Mouse (Mus musculus): ENCODE measurements at regions not wholly inside any gene's neighbourhood (a gene's known extent, or its start where the extent isn't known, plus 50 kb on each side); places are given as distances from the start of the nearest gene placed in this dataset.
"Not testable (repeated sequence)": the region's sequence is repeated elsewhere in the genome, so short reads cannot be mapped to it uniquely, and the experiment has no call there.

- no peaks in the 10 kb centered on the region for H3K9me3 ChIP-seq
- 76% methylated on average over 5 of the region's 5 CpGs for WGBS
- no peak overlapping the region for H3K4me3 ChIP-seq
- no peak for ATAC-seq (ENCODE audit: low FRiP score, low read depth)
- no peaks in the 10 kb centered on the region for H3K36me3 ChIP-seq
- no peaks in the 10 kb centered on the region for H3K4me1 ChIP-seq (replicated peaks)
- H3K27me3 ChIP-seq = no peaks in the 10 kb centered on the region
- H3K27ac ChIP-seq (replicated peaks) = no peak overlapping the region
- no peak overlapping the region for H3K4me2 ChIP-seq
- H3K9ac ChIP-seq = no peak overlapping the region
Observed at GRCm38 (mm10) chr9:11126833-11127232, 222.3 kb upstream of the Cntn5 start.

- Histone ChIP-seq H3K4me1 (replicated peaks) (no peaks in the 10 kb centered on the region), H3K27me3 (no peaks in the 10 kb centered on the region), H3K4me2 (no peak overlapping the region), H3K36me3 (no peaks in the 10 kb centered on the region), H3K9me3 (no peaks in the 10 kb centered on the region), H3K4me3 (no peak overlapping the region), H3K9ac (no peak overlapping the region), H3K27ac (replicated peaks) (no peak overlapping the region)
- ATAC-seq (ENCODE audit: low FRiP score, low read depth) = no peak
Observed at GRCm38 (mm10) chr9:11119153-11119552, 214.6 kb upstream of the Cntn5 start.

GRCm38 (mm10) chr9:11107828-11108227 lies 203.3 kb upstream of the Cntn5 start:
- H3K4me3 ChIP-seq; H3K4me2 ChIP-seq; H3K27ac ChIP-seq (replicated peaks); H3K27me3 ChIP-seq; H3K9ac ChIP-seq; H3K9me3 ChIP-seq; H3K36me3 ChIP-seq; ATAC-seq (ENCODE audit: low FRiP score, low read depth); H3K4me1 ChIP-seq (replicated peaks): not testable (repeated sequence)
- 77% methylated on average over 3 of the region's 3 CpGs for WGBS

- H3K4me2 ChIP-seq; H3K36me3 ChIP-seq; H3K27me3 ChIP-seq; H3K9me3 ChIP-seq; ATAC-seq (ENCODE audit: low FRiP score, low read depth); H3K4me3 ChIP-seq; H3K9ac ChIP-seq; H3K27ac ChIP-seq (replicated peaks); H3K4me1 ChIP-seq (replicated peaks): not testable (repeated sequence)
- 98% methylated on average over 1 of the region's 1 CpGs for WGBS
Observed at GRCm38 (mm10) chr9:11107212-11107611, 202.6 kb upstream of the Cntn5 start.

- H3K27me3 ChIP-seq = no peaks in the 10 kb centered on the region
- H3K9ac ChIP-seq = no peak overlapping the region
- no peak overlapping the region for H3K4me3 ChIP-seq
- no peak overlapping the region for H3K27ac ChIP-seq (replicated peaks)
- no peaks in the 10 kb centered on the region for H3K4me1 ChIP-seq (replicated peaks)
- 95% methylated on average over 2 of the region's 2 CpGs for WGBS
- H3K9me3 ChIP-seq = no peaks in the 10 kb centered on the region
- no peaks in the 10 kb centered on the region for H3K36me3 ChIP-seq
- no peak overlapping the region for H3K4me2 ChIP-seq
- no peak for ATAC-seq (ENCODE audit: low FRiP score, low read depth)
Observed at GRCm38 (mm10) chr9:11106268-11106667, 201.7 kb upstream of the Cntn5 start.

- H3K27ac ChIP-seq (replicated peaks) = no peak overlapping the region
- H3K4me3 ChIP-seq = no peak overlapping the region
- H3K4me1 ChIP-seq (replicated peaks) = no peaks in the 10 kb centered on the region
- H3K27me3 ChIP-seq = no peaks in the 10 kb centered on the region
- no peak for ATAC-seq (ENCODE audit: low FRiP score, low read depth)
- no peaks in the 10 kb centered on the region for H3K9me3 ChIP-seq
- no peaks in the 10 kb centered on the region for H3K36me3 ChIP-seq
- H3K9ac ChIP-seq = no peak overlapping the region
- no peak overlapping the region for H3K4me2 ChIP-seq
- 89% methylated on average over 4 of the region's 4 CpGs for WGBS
Observed at GRCm38 (mm10) chr9:11103448-11103847, 198.9 kb upstream of the Cntn5 start.

- H3K27me3 ChIP-seq = no peaks in the 10 kb centered on the region
- 80% methylated on average over 1 of the region's 1 CpGs for WGBS
- no peak overlapping the region for H3K4me3 ChIP-seq
Observed at GRCm38 (mm10) chr9:11092874-11093273, 188.3 kb upstream of the Cntn5 start.

GRCm38 (mm10) chr9:11067125-11067524 lies 162.6 kb upstream of the Cntn5 start:
- not testable (repeated sequence) for H3K4me1 ChIP-seq (replicated peaks); H3K9ac ChIP-seq; H3K4me3 ChIP-seq; H3K9me3 ChIP-seq; H3K4me2 ChIP-seq; H3K27me3 ChIP-seq; H3K36me3 ChIP-seq; H3K27ac ChIP-seq (replicated peaks); ATAC-seq (ENCODE audit: low FRiP score, low read depth)
- 51% methylated on average over 2 of the region's 2 CpGs for WGBS

More at GRCm38 (mm10) chr9:11092874-11093273, 188.3 kb upstream of the Cntn5 start:
- Histone ChIP-seq H3K36me3 (no peaks in the 10 kb centered on the region), H3K4me1 (replicated peaks) (no peaks in the 10 kb centered on the region), H3K9ac (no peak overlapping the region), H3K4me2 (no peak overlapping the region), H3K27ac (replicated peaks) (no peak overlapping the region), H3K9me3 (no peaks in the 10 kb centered on the region)
- no peak for ATAC-seq (ENCODE audit: low FRiP score, low read depth)

- no peaks in the 10 kb centered on the region for H3K27me3 ChIP-seq
- no peak overlapping the region for H3K4me2 ChIP-seq
- H3K9ac ChIP-seq = no peak overlapping the region
- H3K4me1 ChIP-seq (replicated peaks) = no peaks in the 10 kb centered on the region
- H3K9me3 ChIP-seq = no peaks in the 10 kb centered on the region
- 66% methylated on average over 1 of the region's 1 CpGs for WGBS
- no peak overlapping the region for H3K4me3 ChIP-seq
- H3K27ac ChIP-seq (replicated peaks) = no peak overlapping the region
- no peaks in the 10 kb centered on the region for H3K36me3 ChIP-seq
- no peak for ATAC-seq (ENCODE audit: low FRiP score, low read depth)
Observed at GRCm38 (mm10) chr9:11062856-11063255, 158.3 kb upstream of the Cntn5 start.

Measured in hindbrain, embryonic 15.5 days (tissue).